7 mouse cellular contexts compared by ENCODE assay signal in genomic region chr5:30647815-30648560, GRCm38 (mm10). TPM values are rescaled to one million over a fixed set of nuclear protein-coding genes. Genes with fewer than 3 reads are reported as not detected.
DNase-seq lines count a peak whose midpoint lies in the region; ATAC-seq lines count a peak whose summit lies in the region.

Slc35f6 (plus strand) TSS chr5:30647933.

- DNase-seq in adrenal gland, adult 18-20 months (ENCODE audit: low spot score in 2 of 2) = peak; percentile 93 to 94
- peak; percentile 93 for DNase-seq in embryo, embryonic 11 days
- peak; percentile 90 for DNase-seq in gastrocnemius, postnatal 36 days
- DNase-seq in left cerebral cortex, postnatal 36 days (ENCODE audit: low spot score in 2 of 2) = peak; percentile 91 to 92
- DNase-seq in midbrain, embryonic 11.5 days (ENCODE audit: low spot score, missing footprints) = peak; percentile 98
- DNase-seq in skeletal muscle tissue, adult 2 months (ENCODE audit: low read depth, low spot score) = peak; percentile 76

- no peaks in the 10 kb centered on the region for H3K36me3 ChIP-seq in intestine, embryonic 16.5 days (ENCODE audit: control insufficient read depth, insufficient read depth, low read length)
- no peaks in the 10 kb centered on the region for H3K36me3 ChIP-seq in midbrain, embryonic 11.5 days (ENCODE audit: control insufficient read depth, insufficient read depth, low read length)

- no peaks in the 10 kb centered on the region for H3K27me3 ChIP-seq in intestine, embryonic 16.5 days (replicated peaks; ENCODE audit: control insufficient read depth, insufficient read depth, low read length)
- no peaks in the 10 kb centered on the region for H3K27me3 ChIP-seq in midbrain, embryonic 11.5 days (ENCODE audit: control insufficient read depth, insufficient read depth, low read length)

- no peaks in the 10 kb centered on the region for H3K9me3 ChIP-seq in intestine, embryonic 16.5 days (ENCODE audit: control insufficient read depth, low read length)
- no peaks in the 10 kb centered on the region for H3K9me3 ChIP-seq in midbrain, embryonic 11.5 days (ENCODE audit: control insufficient read depth, low read length)

- intact Hi-C loops in gastrocnemius, postnatal 36 days (cut with DNase I) = no loop called here
- intact Hi-C loops in left cerebral cortex, postnatal 36 days (cut with DNase I) = no loop called here

- H3K9ac ChIP-seq in intestine, embryonic 16.5 days (ENCODE audit: low read depth, low read length) = peak within 1 kb of the TSS; percentile 82
- H3K9ac ChIP-seq in midbrain, embryonic 11.5 days (ENCODE audit: low read length) = peak within 1 kb of the TSS; percentile 79

- peak within 1 kb of the TSS; percentile 83 for H3K4me3 ChIP-seq in intestine, embryonic 16.5 days (ENCODE audit: low read length)
- peak within 1 kb of the TSS; percentile 78 for H3K4me3 ChIP-seq in midbrain, embryonic 11.5 days (ENCODE audit: low read depth, low read length)

- peak within 1 kb of the TSS; percentile 65 for H3K27ac ChIP-seq in intestine, embryonic 16.5 days (ENCODE audit: low read length)
- H3K27ac ChIP-seq in midbrain, embryonic 11.5 days (ENCODE audit: low read depth, low read length) = no peak within 1 kb of the TSS

- peak; percentile 93 for ATAC-seq in intestine, embryonic 16.5 days
- ATAC-seq in midbrain, embryonic 11.5 days (ENCODE audit: low FRiP score) = peak; percentile 95

- WGBS in intestine, embryonic 16.5 days = under 1% methylated on average over 38 of the region's 38 CpGs
- WGBS in midbrain, embryonic 11.5 days = under 1% methylated on average over 38 of the region's 38 CpGs

- H3K4me2 ChIP-seq in intestine, embryonic 16.5 days (ENCODE audit: low read depth, low read length) = peak within 1 kb of the TSS; percentile 87
- peak within 1 kb of the TSS; percentile 90 for H3K4me2 ChIP-seq in midbrain, embryonic 11.5 days

- H3K4me1 ChIP-seq in intestine, embryonic 16.5 days (ENCODE audit: control insufficient read depth, insufficient read depth, low read length) = peaks cover 35% of the 10 kb centered on the region
- peaks cover 9% of the 10 kb centered on the region for H3K4me1 ChIP-seq in midbrain, embryonic 11.5 days (ENCODE audit: control insufficient read depth, insufficient read depth, low read length)

RNA-seq across cellular contexts. Expression of gene Slc35f6, which starts in this region (rescaled TPM):
- 10 to 100 TPM; 38.7 to 43.8 TPM for total RNA-seq in adrenal gland, adult 18-20 months (2021)
- total RNA-seq in gastrocnemius, postnatal 36 days (2021) = 10 to 100 TPM; 11.3 to 12.6 TPM
- 50.2 and 56.3 TPM in 2 replicates for polyA plus RNA-seq in intestine, embryonic 16.5 days (2015; fragmentation: Nextera tagmentation; extraction: Ambion mirVana)
- total RNA-seq in left cerebral cortex, postnatal 36 days (2021) = 10 to 100 TPM; 38.5 to 38.7 TPM
- polyA plus RNA-seq in midbrain, embryonic 11.5 days (2014; fragmentation: Nextera tagmentation; extraction: Ambion mirVana) = 22.6 and 28.4 TPM in 2 replicates
